Comparison of ENCODE assay signal across 9 mouse cellular contexts in the genomic region with DNA sequence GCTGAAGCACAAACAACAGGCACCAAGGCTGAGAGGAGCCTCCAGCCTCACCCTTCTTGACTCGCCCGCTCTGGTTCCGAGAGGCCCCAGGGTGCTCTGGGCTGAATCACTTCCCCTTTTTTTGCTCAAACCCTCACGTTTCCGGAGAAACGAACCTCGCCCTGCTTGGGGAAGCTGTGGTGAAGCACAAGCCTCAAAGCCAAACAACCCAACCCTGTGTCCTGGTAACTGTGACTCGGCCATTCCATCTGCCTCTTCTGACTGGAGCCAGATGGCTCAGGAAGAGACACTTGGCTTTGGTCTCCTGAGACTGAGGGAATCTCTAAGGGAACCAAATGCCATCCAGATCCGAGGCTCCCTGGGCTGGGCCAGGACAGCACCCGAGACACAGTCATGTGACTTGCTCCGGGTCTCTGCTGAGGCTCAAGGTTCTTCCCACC. TPM values are rescaled to one million over a fixed set of nuclear protein-coding genes. Genes with fewer than 3 reads are reported as not detected.
DNase-seq lines count a peak whose midpoint lies in the region; ATAC-seq and TF ChIP-seq lines count a peak whose summit lies in the region.
"Had no signal": no experiment of that assay in that cellular context is flagged by ENCODE, and none has a peak within 500 bp of the region (broad histone marks: within the 10 kb centered on the region; RNA-seq: fewer than 3 reads in every experiment).

No protein-coding gene starts in this region.

- H3K9ac ChIP-seq in limb, embryonic 14.5 days (ENCODE audit: low read depth, low read length, severe bottlenecking), result no peak overlapping the region
- no peak overlapping the region for H3K9ac ChIP-seq in stomach, postnatal 0 days (ENCODE audit: low read length)
- H3K9ac ChIP-seq in hindbrain, embryonic 14.5 days, result no peak overlapping the region
- H3K9ac ChIP-seq: embryonic facial prominence, embryonic 13.5 days had no signal

- H3K27me3 ChIP-seq in limb, embryonic 14.5 days (ENCODE audit: control insufficient read depth, insufficient read depth, low read length), result no peaks in the 10 kb centered on the region
- no peaks in the 10 kb centered on the region for H3K27me3 ChIP-seq in limb, embryonic 10.5 days (ENCODE audit: low read depth, poor library complexity, severe bottlenecking)
- H3K27me3 ChIP-seq in stomach, postnatal 0 days (ENCODE audit: control insufficient read depth, insufficient read depth, low read length), result no peaks in the 10 kb centered on the region
- no peaks in the 10 kb centered on the region for H3K27me3 ChIP-seq in hindbrain, embryonic 14.5 days (ENCODE audit: control insufficient read depth, insufficient read depth, low read length)
- H3K27me3 ChIP-seq: embryonic facial prominence, embryonic 13.5 days had no signal

- no peak for TF ChIP-seq EP300 in stomach, postnatal 0 days (optimal IDR thresholded peaks at IDR 0.05)

- no peak for TF ChIP-seq POLR2A in limb, embryonic 14.5 days (IDR thresholded peaks at IDR 0.05; ENCODE audit: borderline replicate concordance, extremely low read depth, insufficient read depth, insufficient read length)

- no peak overlapping the region for H3K4me3 ChIP-seq in limb, embryonic 14.5 days (replicated peaks; ENCODE audit: low read length)
- H3K4me3 ChIP-seq in limb, embryonic 10.5 days, result no peak overlapping the region
- no peak overlapping the region for H3K4me3 ChIP-seq in stomach, postnatal 0 days (ENCODE audit: low read depth, low read length)
- H3K4me3 ChIP-seq in hindbrain, embryonic 14.5 days (replicated peaks; ENCODE audit: low read length), result no peak overlapping the region
- H3K4me3 ChIP-seq: embryonic facial prominence, embryonic 13.5 days had no signal

- H3K36me3 ChIP-seq in limb, embryonic 14.5 days (ENCODE audit: control insufficient read depth, insufficient read depth, low read length), result peaks cover 14% of the 10 kb centered on the region
- H3K36me3 ChIP-seq in limb, embryonic 10.5 days, result peaks cover 15% of the 10 kb centered on the region; the same call in 1 of the 2 replicates
- peaks cover 10% of the 10 kb centered on the region for H3K36me3 ChIP-seq in stomach, postnatal 0 days (ENCODE audit: control insufficient read depth, insufficient read depth, low read length)
- H3K36me3 ChIP-seq in hindbrain, embryonic 14.5 days (replicated peaks; ENCODE audit: control insufficient read depth, insufficient read depth), result peaks cover 10% of the 10 kb centered on the region

- H3K4me2 ChIP-seq in limb, embryonic 14.5 days (replicated peaks; ENCODE audit: low read depth, low read length, severe bottlenecking), result no peak overlapping the region
- no peak overlapping the region for H3K4me2 ChIP-seq in stomach, postnatal 0 days (replicated peaks; ENCODE audit: low read depth)
- no peak overlapping the region for H3K4me2 ChIP-seq in hindbrain, embryonic 14.5 days (replicated peaks)
- H3K4me2 ChIP-seq: embryonic facial prominence, embryonic 13.5 days had no signal

- peak; percentile 11 for DNase-seq in limb, embryonic 14.5 days (ENCODE audit: low spot score)
- no peak for DNase-seq in limb, embryonic 10.5 days (ENCODE audit: low spot score)
- DNase-seq in adrenal gland, postnatal 14 days, result peak; percentile 47
- peak; percentile 28 to 36 for DNase-seq in heart, postnatal 14 days
- DNase-seq in lung, postnatal 14 days, result peak; percentile 40
- DNase-seq in stomach, postnatal 0 days (ENCODE audit: low spot score), result peak; percentile 58
- no peak for DNase-seq in hindbrain, embryonic 14.5 days (ENCODE audit: low spot score)
- no peak for DNase-seq in embryo, embryonic 10.5 days (ENCODE audit: low spot score)

- no peak for ATAC-seq in limb, embryonic 14.5 days (ENCODE audit: low FRiP score, low read depth)
- ATAC-seq in stomach, postnatal 0 days (ENCODE audit: low FRiP score, low TSS enrichment), result peak; percentile 79
- no peak for ATAC-seq in hindbrain, embryonic 14.5 days (ENCODE audit: low FRiP score)

- intact Hi-C loops in heart, postnatal 14 days (cut with DNase I), result no loop called here

- H3K9me3 ChIP-seq in limb, embryonic 14.5 days (ENCODE audit: control insufficient read depth, low read length), result no peaks in the 10 kb centered on the region
- no peaks in the 10 kb centered on the region for H3K9me3 ChIP-seq in limb, embryonic 10.5 days (replicated peaks)
- no peaks in the 10 kb centered on the region for H3K9me3 ChIP-seq in stomach, postnatal 0 days (ENCODE audit: control insufficient read depth, low read length)
- H3K9me3 ChIP-seq in hindbrain, embryonic 14.5 days (ENCODE audit: control insufficient read depth, low read length), result no peaks in the 10 kb centered on the region
- H3K9me3 ChIP-seq: embryonic facial prominence, embryonic 13.5 days had no signal

- H3K4me1 ChIP-seq in limb, embryonic 14.5 days (ENCODE audit: control insufficient read depth, insufficient read depth, low read length), result no peaks in the 10 kb centered on the region
- H3K4me1 ChIP-seq in limb, embryonic 10.5 days, result peaks cover 1% of the 10 kb centered on the region; the same call in 1 of the 2 replicates
- no peaks in the 10 kb centered on the region for H3K4me1 ChIP-seq in stomach, postnatal 0 days (replicated peaks; ENCODE audit: control insufficient read depth, insufficient read depth)
- H3K4me1 ChIP-seq in hindbrain, embryonic 14.5 days (replicated peaks; ENCODE audit: control insufficient read depth, insufficient read depth, low read length), result no peaks in the 10 kb centered on the region
- H3K4me1 ChIP-seq: embryonic facial prominence, embryonic 13.5 days had no signal

- 71% methylated on average over 11 of the region's 11 CpGs for WGBS in limb, embryonic 14.5 days
- 80% methylated on average over 11 of the region's 11 CpGs for WGBS in limb, embryonic 10.5 days
- 46% methylated on average over 11 of the region's 11 CpGs for WGBS in stomach, postnatal 0 days
- WGBS in hindbrain, embryonic 14.5 days, result 81% methylated on average over 11 of the region's 11 CpGs

- no peak for TF ChIP-seq CTCF in stomach, postnatal 0 days (IDR thresholded peaks at IDR 0.05; ENCODE audit: low read depth)

- H3K27ac ChIP-seq in limb, embryonic 14.5 days (replicated peaks; ENCODE audit: low read depth, low read length), result no peak overlapping the region
- H3K27ac ChIP-seq in limb, embryonic 10.5 days, result no peak overlapping the region
- peak overlapping the region; percentile 58 for H3K27ac ChIP-seq in stomach, postnatal 0 days (replicated peaks)
- H3K27ac ChIP-seq in hindbrain, embryonic 14.5 days, result no peak overlapping the region
- H3K27ac ChIP-seq: embryonic facial prominence, embryonic 13.5 days had no signal

RNA-seq across cellular contexts. Expression of gene 1700029H14Rik, which starts 32.6 kb away (rescaled TPM):
- not detected in 2 replicates for polyA plus RNA-seq in limb, embryonic 14.5 days (2012; rRNA removed)
- not detected in 2 replicates for polyA plus RNA-seq in limb, embryonic 14.5 days (2014; fragmentation: Nextera tagmentation; extraction: Ambion mirVana)
- polyA plus RNA-seq in limb, embryonic 10.5 days (2016; fragmentation: Nextera tagmentation; extraction: Ambion mirVana), result not detected in 2 replicates
- total RNA-seq in adrenal gland, postnatal 14 days (2021), result not detected in 2 replicates
- total RNA-seq in heart, postnatal 14 days (2021), result not detected
- not detected in 2 replicates for polyA plus RNA-seq in stomach, postnatal 0 days (2015; fragmentation: Nextera tagmentation; extraction: Ambion mirVana)
- polyA plus RNA-seq in hindbrain, embryonic 14.5 days (2014; fragmentation: Nextera tagmentation; extraction: Ambion mirVana), result not detected in 2 replicates
- polyA plus RNA-seq: embryonic facial prominence, embryonic 13.5 days had no signal

Comparison
In these comparisons a context has a peak if more than half of its experiments do, and no peak if none do; other contexts are left out.
1. DNase-seq: peak in limb, embryonic 14.5 days (single experiment), adrenal gland, postnatal 14 days (single experiment), heart, postnatal 14 days (2 of 2), lung, postnatal 14 days (single experiment) and stomach, postnatal 0 days (single experiment); none in limb, embryonic 10.5 days (single experiment), hindbrain, embryonic 14.5 days (single experiment) and embryo, embryonic 10.5 days (single experiment).